Mouse (Mus musculus) right cerebral cortex, postnatal 14 days (tissue): ENCODE measurements around the gene Asic2.

Source experiments
- DNase-seq: peaks from one replicate; pipeline ENCODE4 v3.0.0; 2022

Gene Asic2

GRCm38 (mm10) chr11:81152460-81153160, 815.6 kb downstream of the Asic2 start:
- peak; percentile 77 for DNase-seq

GRCm38 (mm10) chr11:81152021-81152385, 816.3 kb downstream of the Asic2 start:
- DNase-seq, result peak; percentile 69

GRCm38 (mm10) chr11:81151286-81152020, 816.8 kb downstream of the Asic2 start:
- DNase-seq, result peak; percentile 26

- no peak for DNase-seq
These were observed 817.6 kb downstream of the Asic2 start for GRCm38 (mm10) chr11:81150621-81151020.

GRCm38 (mm10) chr11:81148423-81148822, 819.8 kb downstream of the Asic2 start:
- peak; percentile 34 for DNase-seq

- no peak for DNase-seq
These were observed 821.6 kb downstream of the Asic2 start for GRCm38 (mm10) chr11:81146574-81147157.

GRCm38 (mm10) chr11:81135141-81135540, 833.1 kb downstream of the Asic2 start:
- DNase-seq, result no peak

GRCm38 (mm10) chr11:81133950-81134349, 834.3 kb downstream of the Asic2 start:
- DNase-seq, result no peak

GRCm38 (mm10) chr11:81132669-81133068, 835.6 kb downstream of the Asic2 start:
- no peak for DNase-seq

- no peak for DNase-seq
These were observed 843.9 kb downstream of the Asic2 start for GRCm38 (mm10) chr11:81124363-81124762.

GRCm38 (mm10) chr11:81120024-81120576, 848.2 kb downstream of the Asic2 start:
- no peak for DNase-seq

GRCm38 (mm10) chr11:81118055-81118454, 850.2 kb downstream of the Asic2 start:
- DNase-seq, result no peak

GRCm38 (mm10) chr11:81115666-81116065, 852.6 kb downstream of the Asic2 start:
- peak; percentile 37 for DNase-seq

- DNase-seq, result no peak
These were observed 856.6 kb downstream of the Asic2 start for GRCm38 (mm10) chr11:81111626-81112025.

GRCm38 (mm10) chr11:81110049-81110448, 858.2 kb downstream of the Asic2 start:
- no peak for DNase-seq

GRCm38 (mm10) chr11:81106949-81107348, 861.3 kb downstream of the Asic2 start:
- DNase-seq, result no peak

GRCm38 (mm10) chr11:81100829-81101228, 867.4 kb downstream of the Asic2 start:
- DNase-seq, result no peak

GRCm38 (mm10) chr11:81096011-81096410, 872.2 kb downstream of the Asic2 start:
- peak; percentile 61 for DNase-seq

GRCm38 (mm10) chr11:81094581-81094980, 873.7 kb downstream of the Asic2 start:
- DNase-seq, result peak; percentile 66

GRCm38 (mm10) chr11:81092161-81092560, 876.1 kb downstream of the Asic2 start:
- DNase-seq, result no peak

GRCm38 (mm10) chr11:81083822-81084221, 884.4 kb downstream of the Asic2 start:
- no peak for DNase-seq

- DNase-seq, result no peak
These were observed 888.0 kb downstream of the Asic2 start for GRCm38 (mm10) chr11:81080076-81080805.

- no peak for DNase-seq
These were observed 889.0 kb downstream of the Asic2 start for GRCm38 (mm10) chr11:81079237-81079636.
